ENCODE assay signal across 10 mouse cellular contexts in the genomic region with DNA sequence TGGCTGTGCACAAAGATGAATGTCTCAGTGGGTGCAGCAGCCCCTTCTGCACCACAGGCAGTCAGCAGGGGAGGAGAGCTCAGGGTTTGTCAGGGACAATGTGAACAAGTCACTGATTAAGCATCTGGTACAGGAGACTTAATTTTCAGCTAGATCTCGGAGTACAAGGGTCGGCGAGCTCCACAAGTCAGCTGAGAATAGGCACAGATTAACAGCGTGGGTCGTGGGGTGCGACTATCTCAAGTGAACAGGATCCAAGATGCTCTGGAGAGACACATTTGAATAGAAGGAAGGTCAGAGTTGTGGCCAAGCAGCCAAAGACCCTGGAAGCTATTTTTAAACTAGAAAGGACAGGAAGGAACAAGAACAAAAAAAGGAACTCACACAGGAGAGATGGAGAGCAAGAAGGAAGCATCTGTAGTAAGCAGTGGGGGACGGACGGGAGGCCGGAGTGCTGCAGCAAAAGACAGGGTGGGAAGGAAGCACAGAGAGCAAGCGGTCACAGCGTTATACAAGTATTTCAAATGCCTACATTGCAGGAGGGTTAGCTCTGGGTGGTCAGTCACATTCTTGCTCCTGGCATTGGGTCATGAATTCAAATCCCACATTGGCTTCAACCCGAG.
DNase-seq lines count a peak whose midpoint lies in the region; ATAC-seq lines count a peak whose summit lies in the region.
"Had no signal": no experiment of that assay in that cellular context is flagged by ENCODE, and none has a peak within 500 bp of the region (broad histone marks: within the 10 kb centered on the region; RNA-seq: fewer than 3 reads in every experiment).

No protein-coding gene starts in this region.

- H3K4me3 ChIP-seq in lung, embryonic 15.5 days: no peak overlapping the region
- no peak overlapping the region for H3K4me3 ChIP-seq in intestine, embryonic 15.5 days (replicated peaks)
- no peak overlapping the region for H3K4me3 ChIP-seq in stomach, embryonic 16.5 days (replicated peaks; ENCODE audit: low read length)
- H3K4me3 ChIP-seq: embryonic facial prominence, embryonic 12.5 days; midbrain, embryonic 12.5 days had no signal

- peak overlapping the region; percentile 13; the same call in 1 of the 2 replicates for H3K4me2 ChIP-seq in lung, embryonic 15.5 days
- 0 out of 2 replicates have a peak overlapping the region, but pooled peaks have one; percentile 7 for H3K4me2 ChIP-seq in intestine, embryonic 15.5 days (replicated peaks)
- H3K4me2 ChIP-seq in stomach, embryonic 16.5 days (ENCODE audit: low read depth, low read length): no peak overlapping the region
- H3K4me2 ChIP-seq: embryonic facial prominence, embryonic 12.5 days; midbrain, embryonic 12.5 days had no signal

- no peak for DNase-seq in lung, postnatal 4 days
- peak; percentile 85 for DNase-seq in kidney, postnatal 14 days
- no peak for DNase-seq in frontal cortex, adult 2 months (ENCODE audit: extremely low spot score in 1 of 2, low spot score in 1 of 2)
- DNase-seq: right cerebral cortex, postnatal 4 days had no signal

- no peak overlapping the region for H3K9ac ChIP-seq in lung, embryonic 15.5 days
- H3K9ac ChIP-seq in intestine, embryonic 15.5 days: no peak overlapping the region
- no peak overlapping the region for H3K9ac ChIP-seq in stomach, embryonic 16.5 days (ENCODE audit: low read length)
- H3K9ac ChIP-seq: embryonic facial prominence, embryonic 12.5 days; midbrain, embryonic 12.5 days had no signal

- peaks cover 40% of the 10 kb centered on the region for H3K4me1 ChIP-seq in lung, embryonic 15.5 days
- H3K4me1 ChIP-seq in intestine, embryonic 15.5 days (replicated peaks): peaks cover 54% of the 10 kb centered on the region
- peaks cover 20% of the 10 kb centered on the region for H3K4me1 ChIP-seq in stomach, embryonic 16.5 days (ENCODE audit: control insufficient read depth, insufficient read depth, low read length)
- H3K4me1 ChIP-seq: midbrain, embryonic 12.5 days had no signal

- no peaks in the 10 kb centered on the region for H3K36me3 ChIP-seq in lung, embryonic 15.5 days
- H3K36me3 ChIP-seq in intestine, embryonic 15.5 days: no peaks in the 10 kb centered on the region
- H3K36me3 ChIP-seq in stomach, embryonic 16.5 days (ENCODE audit: control insufficient read depth, insufficient read depth, low read length): no peaks in the 10 kb centered on the region
- H3K36me3 ChIP-seq: midbrain, embryonic 12.5 days had no signal

- peak; percentile 20; the same call in 1 of the 2 replicates for ATAC-seq in lung, embryonic 15.5 days (ENCODE audit: borderline replicate concordance, extremely low read depth, low FRiP score, low TSS enrichment)
- no peak for ATAC-seq in intestine, embryonic 15.5 days
- ATAC-seq in stomach, embryonic 16.5 days (ENCODE audit: insufficient read depth, low FRiP score): no peak
- ATAC-seq in megakaryocyte-erythroid progenitor cell, adult 5-6 weeks (replicated peaks; ENCODE audit: low FRiP score, low TSS enrichment, poor library complexity, severe bottlenecking): no peak; the same call in 1 of the 2 replicates

- H3K9me3 ChIP-seq in lung, embryonic 15.5 days: no peaks in the 10 kb centered on the region
- no peaks in the 10 kb centered on the region for H3K9me3 ChIP-seq in intestine, embryonic 15.5 days
- no peaks in the 10 kb centered on the region for H3K9me3 ChIP-seq in stomach, embryonic 16.5 days (replicated peaks; ENCODE audit: control insufficient read depth, low read length)
- H3K9me3 ChIP-seq: embryonic facial prominence, embryonic 12.5 days; midbrain, embryonic 12.5 days had no signal

- H3K27me3 ChIP-seq in lung, embryonic 15.5 days: no peaks in the 10 kb centered on the region
- no peaks in the 10 kb centered on the region for H3K27me3 ChIP-seq in intestine, embryonic 15.5 days (replicated peaks)
- H3K27me3 ChIP-seq in stomach, embryonic 16.5 days (ENCODE audit: control insufficient read depth, insufficient read depth, low read length): no peaks in the 10 kb centered on the region
- H3K27me3 ChIP-seq: embryonic facial prominence, embryonic 12.5 days; midbrain, embryonic 12.5 days had no signal

- 72% methylated on average over 12 of the region's 12 CpGs for WGBS in lung, embryonic 15.5 days
- 78% methylated on average over 12 of the region's 12 CpGs for WGBS in intestine, embryonic 15.5 days
- 70% methylated on average over 12 of the region's 12 CpGs for WGBS in stomach, embryonic 16.5 days

- peak overlapping the region; percentile 69 for H3K27ac ChIP-seq in lung, embryonic 15.5 days
- H3K27ac ChIP-seq in intestine, embryonic 15.5 days: peak overlapping the region; percentile 28; the same call in 1 of the 2 replicates
- H3K27ac ChIP-seq in stomach, embryonic 16.5 days (ENCODE audit: low read length): peak overlapping the region; percentile 53
- H3K27ac ChIP-seq: embryonic facial prominence, embryonic 12.5 days; midbrain, embryonic 12.5 days had no signal
